Comparison of ENCODE assay signal across 9 mouse cellular contexts in the genomic region with DNA sequence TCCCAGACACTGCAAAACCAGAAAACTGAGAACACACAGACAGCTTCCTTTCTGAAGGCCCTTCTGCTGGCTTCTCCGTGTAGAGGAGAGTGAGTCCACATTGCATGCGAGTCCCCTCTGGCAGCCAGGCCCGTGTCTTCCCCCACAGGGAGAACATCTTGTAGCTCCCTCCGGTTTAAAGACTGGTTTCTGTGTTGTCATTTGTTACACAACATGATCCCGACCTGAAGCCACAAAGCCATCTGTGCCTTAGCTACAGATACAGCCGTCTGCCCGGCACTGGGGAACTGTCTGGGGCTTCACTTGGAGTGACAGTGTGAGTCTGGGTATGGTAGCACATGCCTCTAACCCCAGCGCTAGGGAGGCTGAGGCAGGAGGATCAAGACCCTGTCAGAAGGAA. TPM values are rescaled to one million over a fixed set of nuclear protein-coding genes. Genes with fewer than 3 reads are reported as not detected.
DNase-seq lines count a peak whose midpoint lies in the region; ATAC-seq lines count a peak whose summit lies in the region.
"Had no signal": no experiment of that assay in that cellular context is flagged by ENCODE, and none has a peak within 500 bp of the region (broad histone marks: within the 10 kb centered on the region; RNA-seq: fewer than 3 reads in every experiment).

No protein-coding gene starts in this region.

- H3K4me3 ChIP-seq in forebrain, embryonic 16.5 days (replicated peaks; ENCODE audit: low read length), result no peak overlapping the region
- H3K4me3 ChIP-seq in forebrain, embryonic 11.5 days (ENCODE audit: low read depth, low read length), result no peak overlapping the region
- no peak overlapping the region for H3K4me3 ChIP-seq in midbrain, embryonic 14.5 days (replicated peaks; ENCODE audit: low read depth, low read length)

- H3K4me1 ChIP-seq in forebrain, embryonic 16.5 days (replicated peaks; ENCODE audit: control insufficient read depth, insufficient read depth, low read length), result peaks cover 59% of the 10 kb centered on the region
- H3K4me1 ChIP-seq in forebrain, embryonic 11.5 days (replicated peaks; ENCODE audit: control insufficient read depth, insufficient read depth, low read length), result peaks cover 26% of the 10 kb centered on the region; the same call in 1 of the 2 replicates
- H3K4me1 ChIP-seq in midbrain, embryonic 14.5 days (ENCODE audit: control insufficient read depth, insufficient read depth, low read length), result peaks cover 55% of the 10 kb centered on the region

- no peaks in the 10 kb centered on the region for H3K27me3 ChIP-seq in forebrain, embryonic 16.5 days (replicated peaks; ENCODE audit: control insufficient read depth, insufficient read depth, low read length)
- H3K27me3 ChIP-seq in forebrain, embryonic 11.5 days (ENCODE audit: control insufficient read depth, insufficient read depth, low read length), result no peaks in the 10 kb centered on the region
- no peaks in the 10 kb centered on the region for H3K27me3 ChIP-seq in midbrain, embryonic 14.5 days (ENCODE audit: control insufficient read depth, insufficient read depth, low read length)

- ATAC-seq in forebrain, embryonic 16.5 days, result no peak
- no peak for ATAC-seq in forebrain, embryonic 11.5 days (replicated peaks; ENCODE audit: low FRiP score)
- peak; percentile 81 for ATAC-seq in granulocyte monocyte progenitor cell, adult 5-6 weeks (replicated peaks; ENCODE audit: poor library complexity, severe bottlenecking)
- no peak for ATAC-seq in midbrain, embryonic 14.5 days (ENCODE audit: low FRiP score, low TSS enrichment)
- ATAC-seq: inflammation-experienced regulatory T-cells, adult 6 months had no signal

- peak overlapping the region; percentile 4; the same call in 1 of the 2 replicates for H3K27ac ChIP-seq in forebrain, embryonic 16.5 days (ENCODE audit: low read length)
- no peak overlapping the region for H3K27ac ChIP-seq in forebrain, embryonic 11.5 days (ENCODE audit: low read depth, low read length)
- H3K27ac ChIP-seq in midbrain, embryonic 14.5 days (replicated peaks; ENCODE audit: low read depth, low read length), result 0 out of 2 replicates have a peak overlapping the region, but pooled peaks have one; percentile 56

- no peak overlapping the region for H3K4me2 ChIP-seq in forebrain, embryonic 16.5 days (ENCODE audit: low read length)
- no peak overlapping the region for H3K4me2 ChIP-seq in forebrain, embryonic 11.5 days (ENCODE audit: low read depth, low read length, severe bottlenecking)
- no peak overlapping the region for H3K4me2 ChIP-seq in midbrain, embryonic 14.5 days (ENCODE audit: low read length)

- H3K9ac ChIP-seq in forebrain, embryonic 16.5 days (replicated peaks; ENCODE audit: low read depth, low read length), result no peak overlapping the region
- no peak overlapping the region for H3K9ac ChIP-seq in forebrain, embryonic 11.5 days (ENCODE audit: low read length)
- no peak overlapping the region for H3K9ac ChIP-seq in midbrain, embryonic 14.5 days (replicated peaks; ENCODE audit: low read length)

- H3K9me3 ChIP-seq in forebrain, embryonic 16.5 days (ENCODE audit: control insufficient read depth, low read length), result no peaks in the 10 kb centered on the region
- H3K9me3 ChIP-seq in forebrain, embryonic 11.5 days (ENCODE audit: control insufficient read depth, low read length), result no peaks in the 10 kb centered on the region
- no peaks in the 10 kb centered on the region for H3K9me3 ChIP-seq in midbrain, embryonic 14.5 days (ENCODE audit: control insufficient read depth, low read length)

- no peak for DNase-seq in forebrain, embryonic 11.5 days (ENCODE audit: low spot score)
- peak; percentile 70 for DNase-seq in cerebellum, adult 11-12 months
- no peak for DNase-seq in midbrain, embryonic 14.5 days
- no peak for DNase-seq in retina, postnatal 1 day
- DNase-seq in thymus, postnatal 4 days, result no peak
- DNase-seq in testis, postnatal 14 days (ENCODE audit: low spot score), result no peak

- 65% methylated on average over 8 of the region's 8 CpGs for WGBS in forebrain, embryonic 16.5 days
- WGBS in forebrain, embryonic 11.5 days, result 82% methylated on average over 8 of the region's 8 CpGs
- WGBS in midbrain, embryonic 14.5 days, result 64% methylated on average over 8 of the region's 8 CpGs

- H3K36me3 ChIP-seq in forebrain, embryonic 16.5 days (ENCODE audit: control insufficient read depth, insufficient read depth), result no peaks in the 10 kb centered on the region
- H3K36me3 ChIP-seq in forebrain, embryonic 11.5 days (ENCODE audit: control insufficient read depth, insufficient read depth, low read length), result no peaks in the 10 kb centered on the region
- H3K36me3 ChIP-seq in midbrain, embryonic 14.5 days (ENCODE audit: control insufficient read depth, insufficient read depth, low read length), result no peaks in the 10 kb centered on the region

RNA-seq across cellular contexts. Expression of a gene that starts 42.1 kb away (rescaled TPM):
- polyA plus RNA-seq in forebrain, embryonic 16.5 days (2015; fragmentation: Nextera tagmentation; extraction: Ambion mirVana), result 23.1 and 26.9 TPM in 2 replicates
- polyA plus RNA-seq in forebrain, embryonic 11.5 days (2014; fragmentation: Nextera tagmentation; extraction: Ambion mirVana), result 13.2 and 14.1 TPM in 2 replicates
- total RNA-seq in granulocyte monocyte progenitor cell, adult 5-6 weeks (2014; fragmentation: Nextera tagmentation), result 55.3 and 56.0 TPM in 2 replicates
- total RNA-seq in granulocyte monocyte progenitor cell, adult 5-6 weeks (2017), result 33.3 and 33.4 TPM in 2 replicates
- 17.8 and 21.5 TPM in 2 replicates for polyA plus RNA-seq in midbrain, embryonic 14.5 days (2014; fragmentation: Nextera tagmentation; extraction: Ambion mirVana)
